Comparison of ENCODE assay signal across 10 mouse cellular contexts in the genomic region with DNA sequence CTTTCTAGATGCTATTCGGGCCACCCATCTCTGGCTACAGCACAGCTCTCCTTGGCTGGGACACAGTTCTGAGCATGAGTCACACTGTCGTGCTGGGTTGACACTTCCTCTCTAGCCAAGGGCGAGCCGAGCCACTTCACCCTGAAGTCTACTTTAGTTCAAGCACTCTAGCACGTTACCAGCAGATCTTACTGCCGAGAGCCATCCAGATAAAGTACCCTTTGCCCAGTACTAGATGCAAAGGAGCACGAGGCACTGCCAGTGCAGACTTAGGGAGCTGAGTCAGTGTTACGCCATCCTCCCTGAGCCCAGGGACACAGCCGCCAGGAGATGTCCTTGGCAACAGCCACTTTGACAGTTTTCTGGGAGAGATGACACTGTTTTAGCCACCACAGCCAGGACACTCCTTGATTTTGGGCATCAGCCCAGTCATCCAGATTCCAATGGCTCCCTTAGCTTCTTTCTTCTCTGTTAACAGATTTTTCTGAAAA. TPM values are rescaled to one million over a fixed set of nuclear protein-coding genes. Genes with fewer than 3 reads are reported as not detected.
DNase-seq lines count a peak whose midpoint lies in the region; ATAC-seq and TF ChIP-seq lines count a peak whose summit lies in the region.
"Had no signal": no experiment of that assay in that cellular context is flagged by ENCODE, and none has a peak within 500 bp of the region (broad histone marks: within the 10 kb centered on the region; RNA-seq: fewer than 3 reads in every experiment).

No protein-coding gene starts in this region.

- H3K36me3 ChIP-seq in liver, adult 2 months (ENCODE audit: control insufficient read depth, insufficient read depth, low read length), result no peaks in the 10 kb centered on the region
- no peaks in the 10 kb centered on the region for H3K36me3 ChIP-seq in heart, embryonic 10.5 days
- H3K36me3 ChIP-seq in forebrain, embryonic 16.5 days (ENCODE audit: control insufficient read depth, insufficient read depth), result no peaks in the 10 kb centered on the region
- H3K36me3 ChIP-seq: limb, embryonic 13.5 days had no signal

- DNase-seq in liver, adult 2 months (ENCODE audit: extremely low read depth, low read depth, low spot score), result peak; percentile 61
- no peak for DNase-seq in liver
- no peak for DNase-seq in heart, embryonic 10.5 days (ENCODE audit: low spot score)
- peak; percentile 91 for DNase-seq in lung, postnatal 36 days
- no peak for DNase-seq in kidney, adult 18-20 months

- no peak overlapping the region for H3K4me3 ChIP-seq in liver, adult 2 months (ENCODE audit: insufficient read depth, low read depth, low read length)
- peak overlapping the region; percentile 6; the same call in 1 of the 2 replicates for H3K4me3 ChIP-seq in bone marrow macrophage, adult 2 months (ENCODE audit: insufficient read depth, low read length)
- no peak overlapping the region for H3K4me3 ChIP-seq in heart, embryonic 10.5 days
- no peak overlapping the region for H3K4me3 ChIP-seq in forebrain, embryonic 16.5 days (replicated peaks; ENCODE audit: low read length)
- H3K4me3 ChIP-seq: erythroblast, embryonic 14.5 days; limb, embryonic 13.5 days had no signal

- H3K27me3 ChIP-seq in liver, adult 2 months (ENCODE audit: control insufficient read depth, insufficient read depth, low read length), result no peaks in the 10 kb centered on the region
- no peaks in the 10 kb centered on the region for H3K27me3 ChIP-seq in heart, embryonic 10.5 days (ENCODE audit: insufficient read depth, poor library complexity, severe bottlenecking)
- H3K27me3 ChIP-seq in forebrain, embryonic 16.5 days (replicated peaks; ENCODE audit: control insufficient read depth, insufficient read depth, low read length), result no peaks in the 10 kb centered on the region
- H3K27me3 ChIP-seq: limb, embryonic 13.5 days had no signal

- no peak overlapping the region for H3K9ac ChIP-seq in liver, adult 2 months (ENCODE audit: low read depth, low read length)
- no peak overlapping the region for H3K9ac ChIP-seq in forebrain, embryonic 16.5 days (replicated peaks; ENCODE audit: low read depth, low read length)
- H3K9ac ChIP-seq: limb, embryonic 13.5 days had no signal

- 46% methylated on average over 9 of the region's 9 CpGs for WGBS in liver, adult 2 months
- WGBS in heart, embryonic 10.5 days, result 46% methylated on average over 9 of the region's 9 CpGs
- 76% methylated on average over 9 of the region's 9 CpGs for WGBS in forebrain, embryonic 16.5 days

- no peak overlapping the region for H3K4me2 ChIP-seq in forebrain, embryonic 16.5 days (ENCODE audit: low read length)
- H3K4me2 ChIP-seq: limb, embryonic 13.5 days had no signal

- TF ChIP-seq POLR2A in liver, adult 2 months (IDR thresholded peaks at IDR 0.05; ENCODE audit: extremely low read depth, insufficient read depth, low read length), result no peak
- no peak for TF ChIP-seq POLR2A in bone marrow macrophage, adult 2 months (IDR thresholded peaks at IDR 0.05; ENCODE audit: borderline replicate concordance, low read depth, low read length)

- TF ChIP-seq CTCF in liver, adult 2 months (IDR thresholded peaks at IDR 0.05; ENCODE audit: low read depth, low read length), result no peak
- TF ChIP-seq CTCF in bone marrow macrophage, adult 2 months (IDR thresholded peaks at IDR 0.05; ENCODE audit: low read depth, low read length), result no peak

- H3K9me3 ChIP-seq in heart, embryonic 10.5 days, result no peaks in the 10 kb centered on the region
- H3K9me3 ChIP-seq in forebrain, embryonic 16.5 days (ENCODE audit: control insufficient read depth, low read length), result no peaks in the 10 kb centered on the region
- H3K9me3 ChIP-seq: limb, embryonic 13.5 days had no signal

- no peaks in the 10 kb centered on the region for H3K4me1 ChIP-seq in liver, adult 2 months (ENCODE audit: control insufficient read depth, insufficient read depth, low read length)
- H3K4me1 ChIP-seq in bone marrow macrophage, adult 2 months (ENCODE audit: control insufficient read depth, insufficient read depth, low read length), result peaks cover 45% of the 10 kb centered on the region
- peaks cover 40% of the 10 kb centered on the region for H3K4me1 ChIP-seq in heart, embryonic 10.5 days
- H3K4me1 ChIP-seq in forebrain, embryonic 16.5 days (replicated peaks; ENCODE audit: control insufficient read depth, insufficient read depth, low read length), result peaks cover 4% of the 10 kb centered on the region

- H3K27ac ChIP-seq in liver, adult 2 months (replicated peaks; ENCODE audit: insufficient read depth, low read depth, low read length), result 0 out of 2 replicates have a peak overlapping the region, but pooled peaks have one; percentile 3
- H3K27ac ChIP-seq in bone marrow macrophage, adult 2 months (ENCODE audit: insufficient read depth, low read depth, low read length), result peak overlapping the region; percentile 56
- 0 out of 2 replicates have a peak overlapping the region, but pooled peaks have one; percentile 11 for H3K27ac ChIP-seq in heart, embryonic 10.5 days
- no peak overlapping the region for H3K27ac ChIP-seq in forebrain, embryonic 16.5 days (ENCODE audit: low read length)
- H3K27ac ChIP-seq: limb, embryonic 13.5 days had no signal

- H3K79me2 ChIP-seq in liver, adult 2 months (ENCODE audit: control insufficient read depth, insufficient read depth, low read length), result no peaks in the 10 kb centered on the region

- no peak for ATAC-seq in activated CD4-positive, CD25-positive, alpha-beta regulatory T cell, adult 4 months
- ATAC-seq in forebrain, embryonic 16.5 days, result no peak

RNA-seq across cellular contexts. Expression of gene Tekt3, which starts 34.8 kb away (rescaled TPM):
- total RNA-seq in liver, adult 2 months (2014; rRNA removed), result not detected in 2 replicates
- polyA plus RNA-seq in liver, adult 2 months (2012; rRNA removed), result not detected in 2 replicates
- not detected in 2 replicates for polyA plus RNA-seq in bone marrow macrophage, adult 2 months (2012; ENCODE audit: insufficient read depth, insufficient read length, missing spikeins)
- not detected in 2 replicates for polyA plus RNA-seq in heart, embryonic 10.5 days (2016; fragmentation: Nextera tagmentation; extraction: Ambion mirVana)
- polyA plus RNA-seq in activated CD4-positive, CD25-positive, alpha-beta regulatory T cell, adult 4 months (2017; shearing (Covaris generic)), result not detected
- polyA plus RNA-seq in forebrain, embryonic 16.5 days (2015; fragmentation: Nextera tagmentation; extraction: Ambion mirVana), result not detected in 2 replicates
- polyA plus RNA-seq: erythroblast, embryonic 14.5 days had no signal

Comparison
In these comparisons a context has a peak if more than half of its experiments do, and no peak if none do; other contexts are left out.
1. DNase-seq: peak in liver, adult 2 months (single experiment) and lung, postnatal 36 days (single experiment); none in liver (single experiment), heart, embryonic 10.5 days (single experiment) and kidney, adult 18-20 months (single experiment).